In the genomic region with DNA sequence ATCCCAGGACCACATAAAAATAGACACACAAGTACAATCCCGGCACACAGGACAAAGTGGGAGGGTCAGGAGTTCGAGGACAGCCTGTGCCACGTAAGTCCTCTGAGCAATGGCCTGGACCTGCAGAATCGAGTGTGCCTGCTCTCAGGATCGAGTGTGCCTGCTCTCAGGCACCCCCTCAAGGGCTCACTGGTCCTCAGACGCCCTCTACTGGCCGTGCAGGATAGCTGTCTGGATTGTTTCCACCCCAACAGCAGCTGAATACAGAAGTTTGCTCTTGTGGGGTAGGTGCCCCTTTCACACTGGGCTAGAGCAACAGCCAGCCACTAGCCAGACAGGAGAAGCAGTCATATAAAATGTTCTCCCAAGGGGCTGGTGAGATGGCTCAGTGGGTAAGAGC, we compare ENCODE assay signal across 9 mouse cellular contexts. TPM values are rescaled to one million over a fixed set of nuclear protein-coding genes. Genes with fewer than 3 reads are reported as not detected.
DNase-seq lines count a peak whose midpoint lies in the region; ATAC-seq and TF ChIP-seq lines count a peak whose summit lies in the region.
"Had no signal": no experiment of that assay in that cellular context is flagged by ENCODE, and none has a peak within 500 bp of the region (broad histone marks: within the 10 kb centered on the region; RNA-seq: fewer than 3 reads in every experiment).

No protein-coding gene starts in this region.

- H3K36me3 ChIP-seq in liver, embryonic 11.5 days (ENCODE audit: control insufficient read depth, insufficient read depth, low read length) = no peaks in the 10 kb centered on the region
- H3K36me3 ChIP-seq: G1E had no signal

- peak; percentile 55; the same call in 1 of the 2 replicates for TF ChIP-seq CTCF in brain, embryonic 14.5 days (IDR thresholded peaks at IDR 0.05; ENCODE audit: borderline replicate concordance, extremely low read depth, insufficient read depth, insufficient read length)

- no peaks in the 10 kb centered on the region for H3K27me3 ChIP-seq in liver, embryonic 11.5 days (replicated peaks; ENCODE audit: control insufficient read depth, insufficient read depth, low read length)

- no peaks in the 10 kb centered on the region for H3K9me3 ChIP-seq in liver, embryonic 11.5 days (ENCODE audit: control insufficient read depth, low read length)

- peaks cover 8% of the 10 kb centered on the region for H3K4me1 ChIP-seq in liver, embryonic 11.5 days (replicated peaks; ENCODE audit: control insufficient read depth, insufficient read depth, low read length)

- no peak for TF ChIP-seq POLR2A in brain, embryonic 14.5 days (IDR thresholded peaks at IDR 0.05; ENCODE audit: borderline replicate concordance, extremely low read depth, insufficient read depth, insufficient read length, poor library complexity, severe bottlenecking)

- WGBS in liver, embryonic 11.5 days = 43% methylated on average over 7 of the region's 7 CpGs

- no peak overlapping the region for H3K27ac ChIP-seq in liver, embryonic 11.5 days (ENCODE audit: low read depth, low read length)

- peak; percentile 44 for DNase-seq in adrenal gland, postnatal 14 days
- no peak for DNase-seq in adrenal gland, adult 18-20 months (ENCODE audit: low spot score in 2 of 2)
- peak; percentile 32 for DNase-seq in liver
- no peak for DNase-seq in liver, embryonic 11.5 days (ENCODE audit: low spot score)
- DNase-seq in brain, embryonic 14.5 days (ENCODE audit: low read depth) = no peak
- DNase-seq in retina, postnatal 1 day = peak; percentile 40
- no peak for DNase-seq in gastrocnemius, adult 8-10 months (ENCODE audit: low spot score in 2 of 2)
- DNase-seq in adipocyte (ENCODE audit: low spot score) = no peak

- H3K9ac ChIP-seq in liver, embryonic 11.5 days (ENCODE audit: low read depth, low read length) = no peak overlapping the region

- ATAC-seq in liver, embryonic 11.5 days (replicated peaks; ENCODE audit: low FRiP score) = no peak; the same call in 1 of the 2 replicates

- no peak overlapping the region for H3K4me2 ChIP-seq in liver, embryonic 11.5 days

- no peak overlapping the region for H3K4me3 ChIP-seq in liver, embryonic 11.5 days (ENCODE audit: low read depth, low read length)

RNA-seq across cellular contexts. Expression of gene Nfatc2, which starts 50.3 kb away (rescaled TPM):
- 2.7 and 7.6 TPM in 2 replicates for total RNA-seq in adrenal gland, postnatal 14 days (2021)
- total RNA-seq in adrenal gland, adult 18-20 months (2021) = 1 to 10 TPM; 2.8 to 3.7 TPM
- 0.77 TPM in 2 replicates for polyA plus RNA-seq in liver, embryonic 11.5 days (2014; fragmentation: Nextera tagmentation; extraction: Ambion mirVana)
- 2.7 and 4.2 TPM in 2 replicates for polyA plus RNA-seq in brain, embryonic 14.5 days (2012; rRNA removed)
- 10 to 100 TPM in 3 of 4 experiments, 1 to 10 TPM in 1; 7.8 to 13.6 (median 10.3) TPM for total RNA-seq in gastrocnemius, adult 8-10 months (2022)
- polyA plus RNA-seq: G1E had no signal

Comparison
In these comparisons a context has a peak if more than half of its experiments do, and no peak if none do; other contexts are left out.
1. DNase-seq: peak in adrenal gland, postnatal 14 days (single experiment), liver (single experiment) and retina, postnatal 1 day (single experiment); none in adrenal gland, adult 18-20 months (0 of 2), liver, embryonic 11.5 days (single experiment), brain, embryonic 14.5 days (single experiment), gastrocnemius, adult 8-10 months (0 of 2) and adipocyte (single experiment).